Mouse (Mus musculus) adrenal gland, adult (tissue): Measurements from ENCODE around the gene Ube2e1.

ENCODE experiments used
- DNase-seq, 2 experiments: peaks; one replicate each; pipeline ENCODE4 v3.0.0; 2022 to 2023; ENCODE audit warnings: low spot score in 1 of 2; ENCODE audit not compliant: inconsistent age in 2 of 2

Ube2e1 gene

GRCm38 (mm10) chr14:18261203-18261602 is 70.5 kb downstream of the Ube2e1 start:
- DNase-seq: no peak

GRCm38 (mm10) chr14:18242638-18243130 is 89.0 kb downstream of the Ube2e1 start:
- DNase-seq: peak in 1 of 2 experiments; percentile 22

- no peak for DNase-seq
Observed at GRCm38 (mm10) chr14:18241786-18242185, 89.9 kb downstream of the Ube2e1 start.

DNA sequence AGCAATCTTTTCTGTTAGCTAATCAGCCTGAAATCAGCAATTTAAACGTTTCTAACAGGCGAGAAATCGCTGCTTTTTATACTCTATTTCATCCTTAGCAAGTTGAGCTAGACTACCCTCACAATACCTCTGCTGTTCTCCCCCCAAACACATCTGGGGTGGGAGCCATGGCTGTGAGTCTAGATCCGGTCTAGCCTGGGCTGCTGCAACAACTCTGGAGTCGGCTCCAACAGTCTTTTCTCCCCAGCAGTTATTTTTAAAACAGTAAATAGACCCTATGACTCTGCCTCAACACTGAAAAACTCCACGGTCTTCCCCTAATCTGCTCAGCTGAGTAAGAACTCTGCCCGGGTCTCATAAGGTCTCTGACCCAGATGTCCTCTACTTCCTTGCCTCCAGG is 91.5 kb downstream of the Ube2e1 start:
- DNase-seq: peak in 1 of 2 experiments; percentile 53

DNA sequence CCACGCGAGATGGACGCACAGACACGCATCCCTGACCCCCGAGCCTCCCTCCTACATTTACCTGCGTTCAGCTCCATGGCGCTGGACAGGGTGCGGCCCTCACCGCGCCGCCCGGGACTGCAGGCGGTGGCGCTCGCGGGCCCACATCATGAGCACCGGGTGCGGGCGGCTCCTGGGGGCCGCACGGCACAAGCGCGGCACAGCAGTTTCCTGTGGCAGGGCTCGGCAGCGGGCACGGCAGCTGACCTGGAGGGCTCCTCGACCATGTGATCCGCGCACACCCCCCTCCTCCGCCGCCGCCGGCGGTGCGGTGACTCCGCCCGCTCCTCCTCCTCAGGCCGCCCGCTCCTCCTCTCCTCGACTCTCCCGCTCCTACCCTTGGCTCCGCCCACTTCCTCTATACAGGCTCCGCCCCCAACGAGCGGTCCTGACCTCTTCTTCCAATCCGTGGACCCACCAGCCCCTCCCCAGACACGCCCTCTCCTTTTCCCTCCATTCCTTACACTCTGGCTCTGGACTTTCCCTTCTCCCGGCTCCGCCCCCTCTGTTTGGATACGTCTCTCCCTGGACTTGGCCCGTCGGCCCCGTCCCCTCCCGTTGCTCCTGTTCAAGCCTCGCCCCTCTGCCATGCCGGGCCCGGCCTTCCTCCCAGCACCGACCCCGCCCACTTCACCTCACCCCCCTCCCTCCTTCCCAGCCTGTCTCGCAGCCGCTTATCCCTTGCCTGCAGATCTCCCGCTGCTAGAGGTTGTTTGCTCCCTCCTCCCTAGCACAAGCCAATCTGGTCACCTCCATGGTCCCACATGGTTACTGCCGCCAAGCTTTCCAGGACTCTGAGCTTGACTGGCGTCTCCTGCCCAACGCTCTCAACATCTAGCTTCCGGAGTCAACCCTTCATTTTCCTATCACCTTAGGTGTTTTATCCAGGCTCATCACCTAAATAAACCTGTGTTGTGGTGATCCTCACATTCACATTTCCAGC is 92.6 kb downstream of the Ube2e1 start, which contains the start of gene Nr1d2:
TSS of gene Nr1d2 (minus strand) at position 378 of the 982 bp plus-strand sequence.
- peak; percentile 100 for DNase-seq

GRCm38 (mm10) chr14:18238131-18238749 is 93.4 kb downstream of the Ube2e1 start:
- peak; percentile 100 for DNase-seq

GRCm38 (mm10) chr14:18237381-18237780 is 94.3 kb downstream of the Ube2e1 start:
- peak in 1 of 2 experiments; percentile 64 for DNase-seq

DNA sequence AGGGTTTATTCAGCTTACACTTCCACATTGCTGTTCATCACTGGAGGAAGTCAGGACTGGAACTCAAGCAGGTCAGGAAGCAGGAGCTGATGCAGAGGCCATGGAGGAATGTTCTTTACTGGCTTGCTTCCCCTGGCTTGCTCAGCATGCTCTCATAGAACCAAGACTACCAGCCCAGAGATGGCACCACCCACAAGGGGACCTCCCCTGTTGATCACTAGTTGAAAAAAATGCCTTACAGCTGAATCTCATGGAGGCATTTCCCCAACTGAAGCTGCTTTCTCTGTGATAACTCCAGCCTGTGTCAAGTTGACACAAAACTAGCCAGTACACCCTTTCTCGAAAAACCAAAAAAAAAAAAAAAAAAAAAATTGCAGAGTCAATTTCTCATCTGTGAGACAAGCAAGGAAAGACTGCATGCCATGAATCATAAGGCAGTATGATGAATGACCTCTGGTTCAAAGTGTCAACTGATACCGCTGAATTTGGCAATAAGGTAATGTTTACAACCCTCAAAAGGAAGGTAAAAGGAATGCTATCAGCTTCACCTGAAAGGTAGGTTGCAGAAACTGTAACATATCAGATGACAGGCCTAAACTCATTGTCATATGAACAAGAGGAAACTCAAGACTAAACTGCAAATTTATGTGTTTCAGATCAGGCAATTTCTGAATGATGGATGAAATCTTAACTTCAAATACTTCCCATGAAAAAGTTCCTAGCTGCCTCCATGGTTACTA is 95.0 kb downstream of the Ube2e1 start:
- DNase-seq: peak in 1 of 2 experiments; percentile 86

DNA sequence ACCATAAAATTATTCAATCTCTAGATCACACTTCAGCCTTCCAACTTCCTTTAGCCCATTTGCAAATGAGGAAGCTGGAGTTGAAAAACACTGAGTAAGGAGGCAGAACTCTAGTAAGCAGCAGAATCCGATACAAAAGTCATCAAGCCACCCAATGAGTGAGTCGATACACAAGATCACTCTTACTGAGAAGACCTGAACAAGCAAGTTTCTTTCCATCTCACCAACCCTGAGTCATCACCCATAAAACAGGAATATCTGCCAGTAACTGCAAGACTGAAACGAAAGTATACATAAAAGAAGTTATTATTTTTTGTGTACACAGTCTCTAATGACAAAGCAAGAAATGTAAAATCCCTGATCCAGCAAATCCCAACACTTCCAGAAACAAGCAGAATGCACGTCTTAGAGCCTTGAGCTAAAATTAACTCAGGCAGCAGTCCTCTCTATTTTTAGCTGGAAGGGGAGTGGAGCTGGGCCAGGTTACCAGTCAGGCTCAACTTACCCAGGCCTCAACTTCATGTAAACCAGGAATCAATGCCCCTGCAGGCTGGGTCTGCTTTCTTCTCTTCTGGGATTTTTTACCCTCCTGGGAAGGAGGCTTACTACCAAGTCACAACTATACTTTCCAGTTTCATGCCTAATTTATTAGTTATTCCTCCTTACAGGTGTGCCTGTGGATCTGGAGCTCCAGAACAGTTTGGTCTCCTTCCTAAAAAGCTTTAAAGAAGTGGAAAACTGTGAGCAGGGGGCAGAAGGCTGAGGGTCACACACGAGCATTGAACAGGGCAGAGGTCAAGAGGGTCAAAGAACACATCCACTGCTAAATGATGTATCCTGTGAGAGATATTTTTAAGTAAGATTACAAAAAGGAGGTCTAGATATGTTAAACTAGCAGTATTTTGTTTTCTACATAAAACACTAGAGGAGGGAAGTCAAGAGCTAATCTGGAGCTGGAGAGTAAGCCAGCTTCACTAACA is 97.4 kb downstream of the Ube2e1 start:
- peak in 1 of 2 experiments; percentile 74 for DNase-seq

- DNase-seq: peak in 1 of 2 experiments; percentile 51
Observed at GRCm38 (mm10) chr14:18233076-18233475, 98.6 kb downstream of the Ube2e1 start.
